Mouse (Mus musculus) kidney, postnatal 25 days (tissue): ENCODE measurements around the gene Mpig6b.

Experiments
- DNase-seq, 2 experiments: peaks; one replicate each; pipeline ENCODE4 v3.0.0; 2021; ENCODE audit warnings: mixed read lengths in 2 of 2

Mpig6b gene

DNA sequence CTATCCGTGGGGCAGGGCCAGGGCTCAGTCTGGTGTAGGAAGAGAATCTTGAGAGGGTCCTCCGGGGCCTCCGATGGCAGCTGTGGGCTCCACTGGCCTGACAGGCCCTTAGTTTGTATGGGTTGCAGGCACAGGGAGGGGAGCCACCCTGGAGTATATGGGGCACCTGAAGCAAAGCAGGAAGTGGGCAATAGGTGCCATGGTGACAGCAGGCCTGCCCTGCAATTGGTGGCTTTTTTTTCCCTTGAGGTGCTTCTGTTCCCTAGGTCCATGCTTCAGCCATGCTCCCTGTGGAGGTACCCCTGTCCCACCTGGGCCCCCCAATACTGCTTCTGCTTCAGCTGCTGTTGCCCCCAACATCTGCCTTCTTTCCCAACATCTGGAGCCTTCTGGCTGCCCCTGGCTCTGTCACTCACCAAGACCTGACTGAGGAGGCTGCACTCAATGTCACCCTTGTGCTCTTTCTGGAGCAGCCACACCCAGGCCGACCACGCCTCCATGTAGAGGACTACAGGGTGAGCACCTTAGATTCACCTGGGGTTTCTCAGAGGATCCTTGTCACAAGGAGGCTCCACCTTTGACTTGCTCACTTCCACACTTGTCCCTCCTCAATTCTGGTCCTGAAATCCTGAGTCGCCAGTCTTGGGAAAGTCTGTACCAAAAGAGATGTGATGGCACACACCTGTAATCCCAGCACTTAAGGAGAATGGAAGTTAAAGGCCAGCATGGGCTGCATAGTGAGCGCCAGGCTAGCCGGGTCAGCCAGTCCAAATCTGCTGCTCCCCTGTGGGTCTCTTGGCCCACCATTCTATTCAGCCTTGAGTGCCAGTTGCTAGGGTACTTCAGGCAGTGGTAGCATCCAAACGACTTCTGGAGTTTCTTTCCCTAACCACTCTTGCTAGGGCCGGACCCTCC lies 48.9 kb downstream of the Mpig6b start:
- DNase-seq: peak in 1 of 2 experiments; percentile 31

DNA sequence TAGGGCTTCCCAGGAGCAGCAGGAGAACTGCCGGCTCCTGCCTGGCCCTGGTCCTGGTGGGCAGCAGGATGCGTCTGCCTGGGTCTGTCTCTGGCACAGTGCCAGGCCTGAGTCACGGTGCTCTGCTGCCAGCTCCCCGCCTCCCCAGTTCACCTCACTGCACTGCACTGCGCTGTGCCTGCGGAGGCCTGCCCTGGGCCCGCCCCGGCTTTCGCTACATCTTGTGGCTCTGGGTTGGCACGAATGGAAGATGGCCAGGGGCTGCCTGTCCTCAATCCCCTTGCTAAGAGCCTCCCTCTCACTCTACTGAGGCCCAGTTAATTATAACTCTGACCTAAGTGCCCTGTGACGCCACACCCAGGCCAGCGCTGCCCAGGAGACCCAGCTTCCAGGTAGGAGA lies 49.6 kb downstream of the Mpig6b start, which contains the start of gene Vwa7:
TSS of gene Vwa7 (plus strand) at position 204 of the 400 bp plus-strand sequence.
- peak; percentile 27 to 64 for DNase-seq

DNA sequence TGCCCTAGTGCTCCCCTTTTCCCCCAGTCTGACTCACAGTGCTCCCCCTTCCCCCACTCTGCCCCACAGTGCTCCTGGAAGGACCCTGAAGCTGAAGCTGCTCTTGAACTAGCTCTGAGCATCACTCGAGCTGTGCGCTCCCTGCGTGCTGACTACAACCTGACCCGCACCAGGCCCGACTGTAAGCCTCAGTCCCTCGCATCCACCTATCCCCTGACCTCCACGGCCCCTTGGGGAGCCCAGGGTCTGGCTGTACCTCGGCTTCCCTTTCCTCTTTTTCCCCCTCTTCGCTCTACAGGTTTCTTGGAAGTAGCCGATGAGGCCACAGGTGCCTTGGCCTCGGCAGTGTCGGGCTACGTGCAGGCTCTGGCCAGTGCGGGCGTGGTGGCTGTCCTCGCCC lies 50.7 kb downstream of the Mpig6b start:
- no peak for DNase-seq

DNA sequence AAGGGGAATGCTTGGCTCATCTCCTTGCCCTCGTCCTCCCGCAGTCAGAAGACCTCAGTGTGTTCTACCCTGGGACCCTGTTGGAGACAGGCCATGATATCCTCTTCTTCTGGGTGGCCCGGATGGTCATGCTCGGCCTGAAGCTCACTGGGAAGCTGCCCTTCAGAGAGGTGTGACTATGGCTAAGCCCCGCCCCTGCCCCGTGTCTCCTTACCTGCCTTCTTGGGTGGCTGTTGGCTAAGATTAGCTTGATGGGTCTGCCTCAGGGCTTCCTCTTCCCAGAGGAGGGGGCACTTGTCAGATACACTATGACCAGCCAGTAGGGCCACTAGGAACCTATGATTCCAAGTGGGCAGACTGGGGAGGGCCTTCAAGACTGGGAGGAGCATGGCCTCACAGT lies 52.8 kb downstream of the Mpig6b start:
- DNase-seq: no peak
